Mouse (Mus musculus) forebrain, embryonic 14.5 days (tissue): Measurements from ENCODE around the gene Abhd2. TPM values are rescaled to one million over a fixed set of nuclear protein-coding genes. Genes with fewer than 3 reads are reported as not detected.

Experiments
- ATAC-seq: fragments of 200-750 bp; cut with Nextera tagmentation; 2 replicates; pipeline ENCODE4 v1.8.0; 2017; ENCODE audit warnings: mild to moderate bottlenecking, moderate library complexity
- DNase-seq: peaks from one replicate; pipeline ENCODE4 v3.0.0-alpha.2; 2015; ENCODE audit warnings: low spot score
- H3K27ac ChIP-seq: fragments of 300-500 bp; sonication (generic); 2 replicates; pipeline ENCODE4 v1.5.1; 2014; ENCODE audit warnings: low read depth, mild to moderate bottlenecking, control low read depth, low read length, moderate library complexity
- H3K27me3 ChIP-seq: fragments of 300-500 bp; sonication (generic); replicated peaks from 2 replicates; pipeline ENCODE4 v1.6.1; 2014; ENCODE audit warnings: low read length, control low read depth, mixed read lengths; ENCODE audit not compliant: control insufficient read depth, insufficient read depth
- H3K36me3 ChIP-seq: fragments of 300-500 bp; sonication (generic); 2 replicates; pipeline ENCODE4 v1.6.1; 2014; ENCODE audit warnings: low read length, control low read depth; ENCODE audit not compliant: control insufficient read depth, insufficient read depth
- H3K4me1 ChIP-seq: fragments of 300-500 bp; sonication (generic); 2 replicates; pipeline ENCODE4 v1.6.1; 2014; ENCODE audit warnings: antibody characterized with exemption, low read length, control low read depth; ENCODE audit not compliant: control insufficient read depth, insufficient read depth
- H3K4me2 ChIP-seq: fragments of 300-500 bp; sonication (generic); 2 replicates; pipeline ENCODE4 v1.6.1; 2014; ENCODE audit warnings: mild to moderate bottlenecking, control low read depth, low read length
- H3K4me3 ChIP-seq: fragments of 300-500 bp; sonication (generic); 2 replicates; pipeline ENCODE4 v1.5.1; 2014; ENCODE audit warnings: low read depth, low read length, control low read depth
- H3K9ac ChIP-seq: fragments of 300-500 bp; sonication (generic); 2 replicates; pipeline ENCODE4 v1.6.1; 2014; ENCODE audit warnings: mild to moderate bottlenecking, low read length, control low read depth, moderate library complexity
- H3K9me3 ChIP-seq: fragments of 300-500 bp; sonication (generic); replicated peaks from 2 replicates; pipeline ENCODE4 v1.6.1; 2016; ENCODE audit warnings: low read length, control low read depth, mixed read lengths; ENCODE audit not compliant: control insufficient read depth
- WGBS: fragments of 180-500 bp; shearing (Covaris S2); extraction: QIAGEN DNeasy Blood & Tissue Kit; methylation state at CpG from one replicate; pipeline ENCODE4 v1.1.7; 2014; 5-methylcytosine and 5-hydroxymethylcytosine counted together
- polyA plus RNA-seq: library from polyadenylated mRNA; unstranded; fragments of >200 nt; fragmentation: Nextera tagmentation; extraction: Ambion mirVana; gene quantifications from 2 replicates; pipeline ENCODE4 v1.2.1, GENCODE M21; 2014

Gene Abhd2
- 22.3 and 23.5 TPM in 2 replicates for polyA plus RNA-seq

DNA sequence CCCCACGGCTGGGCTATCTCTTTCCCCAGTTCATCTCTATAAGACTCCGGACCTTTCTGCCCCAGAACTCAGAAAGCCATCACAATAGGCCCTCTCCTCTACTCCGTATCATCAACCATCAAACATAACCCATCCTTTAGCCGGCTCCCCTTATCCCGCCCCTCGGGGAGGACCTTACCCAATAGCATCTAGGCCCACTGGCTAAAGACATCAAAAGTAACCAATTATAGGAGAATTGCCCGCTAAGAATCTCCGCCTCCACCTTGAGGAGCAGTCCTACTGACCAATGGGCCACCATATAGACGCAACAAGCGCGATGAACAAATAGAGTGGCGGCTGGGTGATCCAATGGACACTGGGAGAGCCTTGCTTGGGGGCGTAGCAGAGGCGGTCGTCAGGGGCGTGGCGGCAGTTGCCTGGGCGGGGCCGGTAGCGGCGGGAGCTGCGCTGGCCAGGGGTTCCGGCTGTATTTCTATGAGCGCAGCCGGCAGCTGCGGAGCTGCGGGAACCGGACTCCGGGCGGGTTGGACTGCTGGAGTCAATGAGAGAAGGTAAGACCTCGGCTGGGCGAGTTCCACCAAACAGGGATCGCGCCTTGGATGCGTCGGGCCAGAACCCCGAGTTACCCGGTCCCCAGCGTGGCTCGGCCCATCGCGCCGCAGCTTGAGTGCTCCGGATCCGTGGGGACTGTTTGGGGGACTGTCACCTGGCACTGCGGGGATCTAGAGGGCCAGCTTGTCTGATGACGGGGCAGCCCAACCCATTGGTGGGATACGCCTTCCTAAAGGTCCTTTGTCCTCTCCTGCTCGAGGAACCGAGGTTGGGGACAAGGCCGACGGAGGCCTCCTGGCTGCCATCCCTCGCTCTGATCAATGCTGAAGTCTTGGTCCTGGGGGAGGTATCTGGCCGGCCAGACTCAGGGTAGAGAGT lies at the start of gene Abhd2:
Gene Abhd2, plus strand, starts transcription at position 411 of the 930 bp plus-strand sequence.
- Histone ChIP-seq H3K4me2 (peak within 1 kb of the TSS; percentile 82), H3K9ac (peak within 1 kb of the TSS; percentile 91), H3K4me3 (peak within 1 kb of the TSS; percentile 76), H3K36me3 (no peaks in the 10 kb centered on the region), H3K27me3 (no peaks in the 10 kb centered on the region), H3K4me1 (peaks cover 35% of the 10 kb centered on the region), H3K9me3 (no peaks in the 10 kb centered on the region), H3K27ac (peak within 1 kb of the TSS; percentile 74)
- peak; percentile 100 for DNase-seq
- peak; percentile 100 for ATAC-seq
- WGBS: under 1% methylated on average over 54 of the region's 54 CpGs

DNA sequence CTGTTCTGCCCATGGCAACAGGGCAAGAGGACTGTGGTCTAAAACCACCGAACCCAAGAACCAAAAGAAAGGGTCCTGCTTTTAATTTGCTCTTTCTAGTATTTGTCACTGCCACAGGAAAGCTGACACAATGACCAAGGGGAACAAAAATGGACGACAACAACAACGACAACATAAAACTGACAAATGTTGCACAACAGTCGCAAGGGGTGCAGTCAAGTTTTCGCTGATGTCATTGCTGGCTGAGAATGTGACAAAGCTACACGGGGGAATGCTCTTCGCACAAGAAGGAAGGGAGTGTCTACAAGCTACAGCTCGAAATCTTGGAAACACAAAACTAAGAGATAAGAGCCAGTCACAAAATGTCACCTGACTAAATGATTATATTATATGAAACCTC lies 47.5 kb upstream of the Abhd2 start:
- ATAC-seq: no peak

DNA sequence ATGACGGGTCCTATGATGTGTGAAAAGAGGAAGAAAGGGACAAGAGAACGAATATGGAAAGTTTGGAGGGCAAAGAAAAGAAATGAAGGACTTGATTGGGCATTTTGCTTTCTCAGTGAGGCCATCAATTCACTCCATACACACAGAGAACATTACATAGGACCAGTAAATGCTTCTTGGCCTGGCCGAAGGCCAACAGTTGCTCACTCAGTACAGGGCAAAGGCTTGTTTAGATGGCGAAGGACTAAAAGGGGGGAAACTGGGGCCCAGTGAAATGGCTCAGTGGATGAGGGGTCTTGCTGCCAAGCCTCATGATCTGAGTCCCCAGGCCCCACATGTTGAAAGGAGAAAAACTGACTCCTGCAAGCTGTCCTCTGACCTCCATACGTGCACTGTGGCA lies 46.8 kb upstream of the Abhd2 start:
- H3K4me2 ChIP-seq: no peak overlapping the region
- DNase-seq (no peak), ATAC-seq (peak; percentile 26; the same call in 1 of the 2 replicates)
- no peak overlapping the region for H3K9ac ChIP-seq
- no peaks in the 10 kb centered on the region for H3K4me1 ChIP-seq
- H3K9me3 ChIP-seq: no peaks in the 10 kb centered on the region
- no peak overlapping the region for H3K4me3 ChIP-seq
- no peaks in the 10 kb centered on the region for H3K27me3 ChIP-seq
- WGBS: 83% methylated on average over 5 of the region's 5 CpGs
- H3K27ac ChIP-seq: no peak overlapping the region
- no peaks in the 10 kb centered on the region for H3K36me3 ChIP-seq

More for the DNA sequence above, 47.5 kb upstream of the Abhd2 start:
- no peaks in the 10 kb centered on the region for H3K36me3 ChIP-seq
- no peak for DNase-seq
- no peaks in the 10 kb centered on the region for H3K4me1 ChIP-seq
- WGBS: 91% methylated on average over 8 of the region's 8 CpGs
- H3K4me2 ChIP-seq: no peak overlapping the region
- H3K9me3 ChIP-seq: no peaks in the 10 kb centered on the region
- H3K9ac ChIP-seq: no peak overlapping the region
- no peak overlapping the region for H3K27ac ChIP-seq
- H3K27me3 ChIP-seq: no peaks in the 10 kb centered on the region
- H3K4me3 ChIP-seq: no peak overlapping the region

DNA sequence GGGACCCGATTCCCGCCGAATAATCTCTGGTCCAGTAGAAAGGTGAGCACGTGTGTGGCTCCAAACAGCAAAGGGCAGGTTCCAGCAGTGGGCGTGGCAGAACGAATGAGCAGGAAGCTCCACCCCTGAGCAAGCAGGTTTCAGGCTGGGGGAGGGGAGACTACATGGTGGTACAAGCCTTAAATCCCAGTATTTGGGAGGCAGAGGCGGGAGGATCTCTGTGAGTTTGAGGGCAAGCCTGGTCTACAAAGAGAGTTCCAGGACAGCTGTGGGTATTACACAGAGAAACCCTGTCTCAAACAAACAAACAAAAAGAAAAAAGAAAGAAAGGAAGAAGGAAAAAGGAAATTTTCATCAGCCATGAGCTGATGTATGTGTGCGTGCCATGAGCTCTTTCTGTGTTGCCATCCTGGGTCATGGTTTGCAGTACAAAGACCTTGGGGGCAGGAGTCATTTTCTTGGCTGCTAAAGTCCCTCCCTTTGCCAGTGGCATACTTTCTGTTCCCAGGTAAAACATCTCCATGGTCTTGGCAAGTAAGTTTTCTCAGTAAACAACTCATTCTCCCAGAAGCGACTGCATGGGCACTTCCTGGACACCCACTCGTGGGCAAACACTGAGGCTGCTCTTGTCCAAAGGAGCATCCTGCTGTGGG lies 46.0 kb upstream of the Abhd2 start:
- Histone ChIP-seq H3K27me3 (no peaks in the 10 kb centered on the region), H3K4me3 (no peak overlapping the region), H3K36me3 (no peaks in the 10 kb centered on the region), H3K4me1 (no peaks in the 10 kb centered on the region), H3K27ac (no peak overlapping the region), H3K9ac (no peak overlapping the region), H3K4me2 (no peak overlapping the region), H3K9me3 (no peaks in the 10 kb centered on the region)
- 92% methylated on average over 6 of the region's 10 CpGs for WGBS
- ATAC-seq (no peak), DNase-seq (no peak)

DNA sequence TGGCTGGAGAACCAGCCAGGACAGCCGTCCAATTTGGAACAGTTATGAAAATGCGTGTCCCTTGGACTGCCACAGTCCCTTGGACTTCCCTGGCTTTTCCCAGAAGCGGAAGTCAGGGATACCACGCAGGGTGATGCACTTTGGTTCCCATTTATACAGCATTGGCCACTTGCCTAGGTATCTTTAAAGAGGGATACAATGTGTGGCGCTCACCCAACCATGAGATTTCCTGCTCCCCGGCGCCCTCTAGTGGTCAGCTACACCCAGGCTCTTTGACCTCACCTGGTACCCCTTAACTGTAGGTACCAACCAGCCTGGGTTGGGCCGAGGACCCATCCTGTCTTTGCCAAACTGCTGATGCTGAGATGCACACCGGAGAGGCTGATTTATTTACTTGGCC lies 44.5 kb upstream of the Abhd2 start:
- Histone ChIP-seq H3K27ac (no peak overlapping the region), H3K36me3 (no peaks in the 10 kb centered on the region), H3K9me3 (no peaks in the 10 kb centered on the region), H3K27me3 (no peaks in the 10 kb centered on the region), H3K4me3 (no peak overlapping the region), H3K4me2 (no peak overlapping the region), H3K4me1 (no peaks in the 10 kb centered on the region), H3K9ac (no peak overlapping the region)
- DNase-seq: peak; percentile 73
- peak; percentile 75 for ATAC-seq
- 30% methylated on average over 9 of the region's 9 CpGs for WGBS

DNA sequence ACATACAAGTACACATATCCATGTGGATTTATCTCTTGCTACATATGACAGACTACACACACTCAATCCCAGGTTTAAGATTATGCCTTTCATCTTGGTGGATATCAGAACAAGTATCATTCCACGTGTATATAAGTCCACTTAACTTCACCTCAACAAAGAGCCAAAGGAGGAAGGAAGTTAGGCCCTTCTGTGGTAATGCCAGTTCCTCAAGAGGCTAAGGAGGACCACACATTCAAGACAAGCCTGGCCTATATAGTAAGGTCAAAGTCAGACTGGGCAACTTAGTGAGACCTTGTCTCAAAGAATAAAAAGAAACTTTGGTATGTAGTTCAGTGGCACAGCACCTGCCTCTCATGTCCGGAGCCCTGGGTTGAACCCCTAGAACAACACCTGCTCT lies 41.4 kb upstream of the Abhd2 start:
- Histone ChIP-seq H3K4me3 (no peak overlapping the region), H3K9ac (no peak overlapping the region), H3K36me3 (no peaks in the 10 kb centered on the region), H3K27me3 (no peaks in the 10 kb centered on the region), H3K9me3 (no peaks in the 10 kb centered on the region), H3K4me2 (no peak overlapping the region), H3K4me1 (no peaks in the 10 kb centered on the region), H3K27ac (no peak overlapping the region)
- no peak for ATAC-seq
- WGBS: 78% methylated on average over 2 of the region's 2 CpGs
- no peak for DNase-seq

DNA sequence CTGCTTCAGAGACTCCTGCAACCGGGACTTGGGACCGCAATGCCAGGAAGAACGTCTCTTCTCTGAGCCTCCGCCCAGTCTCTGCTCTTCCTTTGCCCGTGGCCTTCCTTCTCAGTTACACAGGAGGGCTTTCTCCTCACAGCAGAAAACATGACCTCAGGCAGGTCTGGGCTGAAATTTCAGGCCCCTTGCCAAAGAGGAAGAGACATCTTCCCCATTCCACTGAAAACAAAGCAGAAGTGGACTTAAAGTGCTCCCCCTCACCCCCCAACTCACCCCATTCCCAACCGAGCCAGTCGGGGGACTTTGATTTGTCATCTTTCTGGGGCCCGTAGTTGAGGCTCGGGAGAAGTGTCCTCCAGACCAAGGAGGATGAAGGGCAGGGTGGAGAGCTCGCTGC lies 41.0 kb upstream of the Abhd2 start:
- ATAC-seq (no peak), DNase-seq (no peak)
- Histone ChIP-seq H3K4me3 (no peak overlapping the region), H3K9ac (no peak overlapping the region), H3K27me3 (no peaks in the 10 kb centered on the region), H3K4me1 (no peaks in the 10 kb centered on the region), H3K36me3 (no peaks in the 10 kb centered on the region), H3K4me2 (no peak overlapping the region), H3K9me3 (no peaks in the 10 kb centered on the region), H3K27ac (no peak overlapping the region)
- WGBS: 89% methylated on average over 10 of the region's 10 CpGs

DNA sequence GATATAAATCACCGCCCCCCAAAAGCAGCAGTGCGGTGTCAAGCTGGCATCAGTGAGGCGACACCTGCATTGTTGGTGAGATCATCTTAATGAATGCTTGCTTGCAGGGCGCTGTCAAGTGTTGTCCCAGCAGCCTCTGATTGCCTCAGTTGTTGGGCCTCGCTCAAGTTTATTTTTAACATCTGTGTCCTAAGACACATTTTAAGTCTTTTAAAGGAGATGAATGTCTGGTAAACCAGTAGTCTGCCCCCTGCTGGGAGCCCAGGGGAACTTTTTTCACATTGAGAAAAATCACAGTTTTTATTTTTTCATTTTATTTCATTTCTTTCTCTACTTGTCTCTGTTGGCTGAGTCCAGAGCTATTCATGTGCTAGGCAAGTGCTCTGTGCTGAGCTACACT lies 34.3 kb upstream of the Abhd2 start:
- 81% methylated on average over 5 of the region's 5 CpGs for WGBS
- Histone ChIP-seq H3K27ac (no peak overlapping the region), H3K9me3 (no peaks in the 10 kb centered on the region), H3K4me3 (no peak overlapping the region), H3K36me3 (no peaks in the 10 kb centered on the region), H3K4me2 (no peak overlapping the region), H3K9ac (no peak overlapping the region), H3K4me1 (no peaks in the 10 kb centered on the region), H3K27me3 (no peaks in the 10 kb centered on the region)
- ATAC-seq (no peak), DNase-seq (peak; percentile 45)
